Mouse (Mus musculus) forebrain, embryonic 12.5 days (tissue): Measurements from ENCODE around the gene Adora2b. TPM values are rescaled to one million over a fixed set of nuclear protein-coding genes. Genes with fewer than 3 reads are reported as not detected.

Experiments used
- ATAC-seq: fragments of 200-750 bp; cut with Nextera tagmentation; 2 replicates; pipeline ENCODE4 v1.8.0; 2017; ENCODE audit warnings: moderate TSS enrichment; ENCODE audit not compliant: low FRiP score
- H3K27ac ChIP-seq: fragments of 300-500 bp; sonication (generic); 2 replicates; pipeline ENCODE4 v1.5.1; 2016; ENCODE audit warnings: mild to moderate bottlenecking
- H3K27me3 ChIP-seq: fragments of 300-500 bp; sonication (generic); 2 replicates; pipeline ENCODE4 v1.6.1; 2016; ENCODE audit warnings: mild to moderate bottlenecking
- H3K36me3 ChIP-seq: fragments of 300-500 bp; sonication (generic); replicated peaks from 2 replicates; pipeline ENCODE4 v1.6.1; 2016; ENCODE audit warnings: mild to moderate bottlenecking
- H3K4me1 ChIP-seq: fragments of 300-500 bp; sonication (generic); 2 replicates; pipeline ENCODE4 v1.6.1; 2016
- H3K4me2 ChIP-seq: fragments of 300-500 bp; sonication (generic); 2 replicates; pipeline ENCODE4 v1.6.1; 2016; ENCODE audit warnings: mild to moderate bottlenecking, moderate library complexity
- H3K4me3 ChIP-seq: fragments of 300-500 bp; sonication (generic); replicated peaks from 2 replicates; pipeline ENCODE4 v1.5.1; 2016; ENCODE audit warnings: mild to moderate bottlenecking
- H3K9ac ChIP-seq: fragments of 300-500 bp; sonication (generic); 2 replicates; pipeline ENCODE4 v1.6.1; 2016; ENCODE audit warnings: mild to moderate bottlenecking
- H3K9me3 ChIP-seq: fragments of 300-500 bp; sonication (generic); 2 replicates; pipeline ENCODE4 v1.6.1; 2016
- WGBS: fragments of 180-500 bp; shearing (Covaris S2); methylation state at CpG from one replicate; pipeline ENCODE4 v1.1.7; 2016; 5-methylcytosine and 5-hydroxymethylcytosine counted together
- polyA plus RNA-seq: library from polyadenylated mRNA; unstranded; fragments of >200 nt; fragmentation: Nextera tagmentation; extraction: Ambion mirVana; gene quantifications from 2 replicates; pipeline ENCODE4 v1.2.1, GENCODE M21; 2016

The Adora2b gene
- polyA plus RNA-seq, 1 experiment from 2014 or later = 2.7 TPM

- Histone ChIP-seq H3K4me2 (no peak overlapping the region), H3K4me3 (no peak overlapping the region), H3K9ac (no peak overlapping the region), H3K4me1 (no peaks in the 10 kb centered on the region), H3K36me3 (peaks cover 17% of the 10 kb centered on the region), H3K27ac (no peak overlapping the region), H3K9me3 (no peaks in the 10 kb centered on the region), H3K27me3 (no peaks in the 10 kb centered on the region)
- no peak for ATAC-seq
- WGBS = 89% methylated on average over 6 of the region's 6 CpGs
These were observed 50.1 kb downstream of the Adora2b start for GRCm38 (mm10) chr11:62298883-62299282.

- Histone ChIP-seq H3K27ac (no peak overlapping the region), H3K36me3 (peaks cover 22% of the 10 kb centered on the region), H3K9ac (no peak overlapping the region), H3K4me1 (no peaks in the 10 kb centered on the region), H3K4me3 (no peak overlapping the region), H3K27me3 (no peaks in the 10 kb centered on the region), H3K4me2 (no peak overlapping the region), H3K9me3 (no peaks in the 10 kb centered on the region)
- ATAC-seq = no peak
- WGBS = 94% methylated on average over 2 of the region's 2 CpGs
These were observed 57.1 kb downstream of the Adora2b start for GRCm38 (mm10) chr11:62305866-62306265.

- Histone ChIP-seq H3K27me3 (no peaks in the 10 kb centered on the region), H3K36me3 (peaks cover 45% of the 10 kb centered on the region), H3K4me1 (no peaks in the 10 kb centered on the region), H3K9ac (no peak overlapping the region), H3K4me3 (no peak overlapping the region), H3K4me2 (no peak overlapping the region), H3K27ac (no peak overlapping the region), H3K9me3 (no peaks in the 10 kb centered on the region)
- 95% methylated on average over 2 of the region's 2 CpGs for WGBS
- no peak for ATAC-seq
These were observed 60.5 kb downstream of the Adora2b start for GRCm38 (mm10) chr11:62309296-62309695.

GRCm38 (mm10) chr11:62314984-62315383 is 66.2 kb downstream of the Adora2b start:
- Histone ChIP-seq H3K4me1 (no peaks in the 10 kb centered on the region), H3K9ac (no peak overlapping the region), H3K9me3 (no peaks in the 10 kb centered on the region), H3K27me3 (no peaks in the 10 kb centered on the region), H3K4me3 (no peak overlapping the region), H3K27ac (no peak overlapping the region), H3K36me3 (peaks cover 80% of the 10 kb centered on the region), H3K4me2 (no peak overlapping the region)
- ATAC-seq = no peak
- 98% methylated on average over 5 of the region's 5 CpGs for WGBS

Other genes starting within 250 kb of the Adora2b start
- gene Zswim7, start 32.4 kb downstream of the Adora2b start, polyA plus RNA-seq = 11.6 and 14.4 TPM in 2 replicates
- 23.6 and 28.1 TPM in 2 replicates for gene Ttc19, start 32.5 kb downstream of the Adora2b start, polyA plus RNA-seq
- gene Pigl, start 209.5 kb downstream of the Adora2b start, polyA plus RNA-seq = 10.2 and 10.8 TPM in 2 replicates
- 202 and 222 TPM in 2 replicates for gene Ncor1, start 209.6 kb downstream of the Adora2b start, polyA plus RNA-seq